Mouse (Mus musculus): ENCODE data around the gene Nepn. TPM values are rescaled to one million over a fixed set of nuclear protein-coding genes. Genes with fewer than 3 reads are reported as not detected.
A peak's percentile ranks its signal among the peaks of the same experiment; 100 is the strongest.
"Not testable (repeated sequence)": the region's sequence is repeated elsewhere in the genome, so short reads cannot be mapped to it uniquely, and the experiment has no call there.

The Nepn gene
- not detected in 2 replicates for polyA plus RNA-seq (2016; fragmentation: Nextera tagmentation; extraction: Ambion mirVana)

DNA sequence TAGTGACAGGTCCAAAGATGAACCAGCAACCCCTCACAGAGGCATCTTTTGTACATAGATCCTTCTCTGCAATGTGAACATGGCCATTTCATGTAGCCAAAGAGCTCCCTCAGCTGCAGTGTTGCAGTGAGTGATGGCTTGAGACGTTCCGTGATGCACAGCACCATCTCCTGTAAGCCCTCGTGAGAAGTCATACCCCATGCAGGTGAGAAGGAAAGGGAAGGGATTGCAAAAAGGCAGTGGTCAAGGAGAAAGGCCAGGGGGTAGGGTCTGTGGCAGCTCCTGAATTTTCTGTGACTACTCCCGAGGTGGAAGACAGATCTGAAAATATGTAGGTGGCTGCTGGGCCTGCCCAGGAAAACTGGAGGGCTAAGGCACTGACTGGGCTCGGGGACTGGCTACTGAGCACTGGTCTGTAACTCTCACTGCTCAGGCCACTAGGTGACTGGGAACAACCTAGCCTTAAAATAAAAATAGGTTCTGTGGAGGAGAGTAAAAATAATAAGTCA is at the start of gene Nepn:
Gene Nepn (plus strand): TSS at position 51 of the 509 bp plus-strand sequence.
- Histone ChIP-seq H3K9me3 (no peaks in the 10 kb centered on the region), H3K27me3 (replicated peaks) (no peaks in the 10 kb centered on the region), H3K4me1 (no peaks in the 10 kb centered on the region), H3K9ac (no peak within 1 kb of the TSS), H3K27ac (no peak within 1 kb of the TSS), H3K36me3 (no peaks in the 10 kb centered on the region), H3K4me2 (replicated peaks) (no peak within 1 kb of the TSS), H3K4me3 (no peak within 1 kb of the TSS)
- no peak for ATAC-seq (ENCODE audit: low FRiP score, low read depth)
- 77% methylated on average over 5 of the region's 5 CpGs for WGBS

- H3K36me3 ChIP-seq, result peaks cover 61% of the 10 kb centered on the region
- not testable (repeated sequence) for H3K4me3 ChIP-seq; H3K27me3 ChIP-seq (replicated peaks); H3K27ac ChIP-seq; H3K4me2 ChIP-seq (replicated peaks); H3K4me1 ChIP-seq; H3K9ac ChIP-seq; H3K9me3 ChIP-seq
- 0 out of 2 replicates have a peak, but pooled peaks have one; percentile 37 for ATAC-seq (ENCODE audit: low FRiP score, low read depth)
- WGBS, result 95% methylated on average over 4 of the region's 4 CpGs
Observed at GRCm38 (mm10) chr10:52343324-52343723, 45.4 kb upstream of the Nepn start.

GRCm38 (mm10) chr10:52353184-52353583 is 35.6 kb upstream of the Nepn start:
- Histone ChIP-seq H3K4me3 (no peak overlapping the region), H3K4me1 (no peaks in the 10 kb centered on the region), H3K27me3 (replicated peaks) (no peaks in the 10 kb centered on the region), H3K27ac (no peak overlapping the region), H3K9me3 (no peaks in the 10 kb centered on the region), H3K9ac (no peak overlapping the region), H3K36me3 (peaks cover 27% of the 10 kb centered on the region), H3K4me2 (replicated peaks) (no peak overlapping the region)
- no peak for ATAC-seq (ENCODE audit: low FRiP score, low read depth)
- 79% methylated on average over 9 of the region's 9 CpGs for WGBS

DNA sequence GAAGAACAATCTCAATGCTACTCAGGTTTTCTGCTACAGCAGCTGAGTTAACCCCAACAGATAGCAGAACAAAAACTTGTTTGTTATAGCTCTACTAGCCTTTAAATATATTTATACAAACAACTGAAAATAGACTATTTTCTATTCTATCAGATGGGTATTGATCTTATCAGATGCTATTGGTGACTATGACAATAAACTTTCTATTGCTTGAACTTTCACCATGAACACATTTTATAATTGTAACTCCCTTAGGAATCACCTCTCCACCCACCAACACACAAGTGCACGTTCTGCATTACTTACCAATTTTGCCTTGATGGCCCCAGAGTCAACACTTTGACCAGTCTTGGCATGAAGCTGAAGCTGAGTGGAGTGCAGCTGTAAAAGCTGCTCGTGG is 30.3 kb upstream of the Nepn start, which contains the start of gene Gm26741:
Gene Gm26741 (plus strand): TSS at position 301 of the 400 bp plus-strand sequence.
- no peak for ATAC-seq (ENCODE audit: low FRiP score, low read depth)
- WGBS, result 90% methylated on average over 2 of the region's 2 CpGs
- Histone ChIP-seq H3K27ac (no peak within 1 kb of the TSS), H3K4me3 (no peak within 1 kb of the TSS), H3K9ac (no peak within 1 kb of the TSS), H3K27me3 (replicated peaks) (no peaks in the 10 kb centered on the region), H3K36me3 (no peaks in the 10 kb centered on the region; the same call in 1 of the 2 replicates), H3K9me3 (no peaks in the 10 kb centered on the region), H3K4me1 (no peaks in the 10 kb centered on the region), H3K4me2 (replicated peaks) (no peak within 1 kb of the TSS)

DNA sequence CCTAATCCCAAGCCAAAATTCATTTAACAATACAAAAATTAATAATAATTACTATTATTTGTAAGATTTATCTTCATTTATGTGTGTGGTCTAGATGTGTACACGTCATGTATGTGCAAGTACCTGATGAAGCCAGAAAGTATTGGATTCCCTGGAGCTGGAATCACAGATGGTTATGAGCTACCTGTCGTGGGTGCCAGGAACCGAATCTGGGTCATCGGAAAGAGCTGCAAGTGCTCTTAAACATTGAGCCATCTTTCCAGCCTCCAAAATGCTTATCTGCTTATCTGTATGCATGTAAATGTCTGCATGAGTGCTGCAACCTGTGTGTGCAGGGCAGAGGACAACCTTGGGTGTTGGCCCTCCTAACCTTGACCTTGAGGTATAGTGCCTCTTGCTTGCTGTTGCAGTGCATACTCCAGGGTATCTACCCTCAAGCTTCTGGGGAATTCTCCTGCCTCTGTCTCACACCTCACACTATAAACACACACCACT is 28.5 kb upstream of the Nepn start:
- no peak overlapping the region for H3K4me2 ChIP-seq (replicated peaks)
- no peaks in the 10 kb centered on the region for H3K9me3 ChIP-seq
- H3K4me3 ChIP-seq, result no peak overlapping the region
- ATAC-seq (ENCODE audit: low FRiP score, low read depth), result no peak
- H3K4me1 ChIP-seq, result no peaks in the 10 kb centered on the region
- no peaks in the 10 kb centered on the region; the same call in 1 of the 2 replicates for H3K36me3 ChIP-seq
- no peaks in the 10 kb centered on the region for H3K27me3 ChIP-seq (replicated peaks)
- H3K27ac ChIP-seq, result no peak overlapping the region
- WGBS, result 96% methylated on average over 4 of the region's 4 CpGs
- no peak overlapping the region for H3K9ac ChIP-seq

DNA sequence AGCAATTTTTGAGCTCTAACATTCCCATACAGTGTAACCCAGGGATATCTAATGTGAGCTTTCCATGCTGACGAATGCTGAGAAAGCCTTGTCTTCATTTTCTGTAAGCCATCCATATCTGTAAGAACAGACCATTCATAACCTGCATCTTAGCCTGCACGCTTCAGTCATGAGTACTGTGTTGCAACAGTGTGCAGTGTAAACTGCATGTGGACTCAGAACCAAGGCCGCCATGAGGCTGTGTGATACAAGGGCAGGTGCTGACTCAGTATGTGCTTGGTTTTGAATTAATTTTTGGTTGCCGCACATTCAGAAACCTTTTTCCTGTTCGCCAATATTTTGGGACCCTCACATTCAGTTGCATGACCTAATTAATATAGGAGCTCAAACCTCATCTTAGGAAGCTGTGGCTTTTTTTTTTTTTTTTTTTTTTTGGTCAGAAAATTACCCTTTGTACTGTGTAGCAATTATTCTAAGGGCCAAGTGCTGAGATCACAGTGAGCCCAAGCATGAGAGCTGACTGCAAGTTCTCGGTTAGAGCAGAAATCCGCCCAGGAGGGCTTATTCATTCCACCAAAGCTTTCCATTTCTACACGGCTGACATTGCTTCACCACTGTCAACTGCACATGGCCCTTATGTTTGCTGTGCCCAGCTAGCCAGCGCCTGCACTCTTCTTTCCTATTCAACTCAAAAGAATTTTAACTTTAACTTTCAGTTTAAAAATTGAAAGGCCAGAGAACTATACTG is 27.7 kb upstream of the Nepn start:
- H3K9me3 ChIP-seq, result no peaks in the 10 kb centered on the region
- ATAC-seq (ENCODE audit: low FRiP score, low read depth), result no peak
- H3K4me2 ChIP-seq (replicated peaks), result no peak overlapping the region
- no peak overlapping the region for H3K9ac ChIP-seq
- H3K4me3 ChIP-seq, result no peak overlapping the region
- no peaks in the 10 kb centered on the region for H3K27me3 ChIP-seq (replicated peaks)
- no peak overlapping the region for H3K27ac ChIP-seq
- no peaks in the 10 kb centered on the region for H3K4me1 ChIP-seq
- WGBS, result 92% methylated on average over 9 of the region's 9 CpGs
- no peaks in the 10 kb centered on the region; the same call in 1 of the 2 replicates for H3K36me3 ChIP-seq

DNA sequence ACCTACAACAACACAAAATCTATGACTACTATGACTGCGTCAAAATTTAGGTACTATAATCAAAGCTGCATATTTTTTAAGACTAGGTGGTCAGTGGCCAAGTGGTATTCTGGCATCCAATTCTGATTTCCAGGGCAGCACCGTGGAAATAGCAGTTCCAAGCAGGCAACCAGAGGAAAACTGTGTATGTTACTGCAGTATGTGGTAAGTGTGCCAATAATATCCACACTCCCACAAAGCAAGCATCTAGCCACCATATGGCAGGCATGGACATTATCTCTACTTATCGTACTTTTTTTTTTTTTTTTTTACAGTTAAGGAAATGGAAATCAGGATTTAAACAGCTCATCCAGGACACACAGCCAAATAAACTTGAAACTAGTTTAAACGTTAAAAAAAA is 20.4 kb upstream of the Nepn start:
- Histone ChIP-seq H3K4me1 (no peaks in the 10 kb centered on the region), H3K9me3 (no peaks in the 10 kb centered on the region), H3K9ac (no peak overlapping the region), H3K27me3 (replicated peaks) (no peaks in the 10 kb centered on the region), H3K4me2 (replicated peaks) (no peak overlapping the region), H3K4me3 (no peak overlapping the region), H3K27ac (no peak overlapping the region), H3K36me3 (no peaks in the 10 kb centered on the region)
- ATAC-seq (ENCODE audit: low FRiP score, low read depth), result no peak
- WGBS, result 92% methylated on average over 4 of the region's 4 CpGs

DNA sequence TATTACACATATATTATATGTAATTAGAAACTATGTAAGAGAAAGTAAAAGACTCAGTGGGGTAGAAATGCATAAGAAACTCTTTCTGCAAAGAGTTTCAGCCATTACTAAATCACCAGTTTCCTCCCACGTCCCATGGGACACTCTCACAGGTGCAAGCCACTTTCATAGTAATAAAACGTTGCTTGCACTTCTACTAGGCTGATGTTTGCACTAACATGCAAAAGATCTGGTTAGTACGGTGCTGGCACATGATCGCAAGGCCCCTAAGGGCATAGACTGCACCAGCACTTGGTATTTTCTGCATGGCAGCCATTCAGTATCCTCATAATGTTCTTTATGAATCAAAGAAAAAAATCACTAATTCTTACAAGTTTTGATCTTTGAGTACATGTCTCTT is 14.9 kb upstream of the Nepn start:
- H3K36me3 ChIP-seq, result no peaks in the 10 kb centered on the region
- H3K4me3 ChIP-seq, result no peak overlapping the region
- ATAC-seq (ENCODE audit: low FRiP score, low read depth), result no peak
- H3K9me3 ChIP-seq, result no peaks in the 10 kb centered on the region
- no peak overlapping the region for H3K4me2 ChIP-seq (replicated peaks)
- no peak overlapping the region for H3K9ac ChIP-seq
- H3K27ac ChIP-seq, result no peak overlapping the region
- 80% methylated on average over 4 of the region's 4 CpGs for WGBS
- no peaks in the 10 kb centered on the region for H3K27me3 ChIP-seq (replicated peaks)
- no peaks in the 10 kb centered on the region for H3K4me1 ChIP-seq

DNA sequence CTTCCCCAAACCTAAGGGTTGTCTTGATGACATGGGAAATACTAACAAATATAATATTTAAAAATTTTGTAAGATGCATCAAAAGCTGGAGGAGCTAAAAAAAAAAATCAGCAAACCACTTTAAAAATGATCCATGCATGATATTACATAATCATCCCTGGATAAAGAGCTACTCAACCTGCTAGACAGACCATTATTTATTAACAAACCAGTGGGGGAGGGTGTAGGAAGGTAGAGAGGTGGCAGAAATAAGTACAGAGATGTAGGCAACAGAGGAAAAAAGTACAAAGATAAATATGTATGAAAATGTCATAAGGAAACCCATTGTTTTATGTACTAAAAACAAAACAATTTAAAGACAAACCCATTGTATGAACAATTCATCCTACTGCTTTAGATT is 14.1 kb upstream of the Nepn start:
- H3K27me3 ChIP-seq (replicated peaks), result no peaks in the 10 kb centered on the region
- no peak overlapping the region for H3K4me3 ChIP-seq
- H3K4me2 ChIP-seq (replicated peaks), result no peak overlapping the region
- H3K36me3 ChIP-seq, result no peaks in the 10 kb centered on the region
- H3K9ac ChIP-seq, result no peak overlapping the region
- H3K4me1 ChIP-seq, result peaks cover 5% of the 10 kb centered on the region; the same call in 1 of the 2 replicates
- no peak for ATAC-seq (ENCODE audit: low FRiP score, low read depth)
- H3K9me3 ChIP-seq, result no peaks in the 10 kb centered on the region
- no peak overlapping the region for H3K27ac ChIP-seq

DNA sequence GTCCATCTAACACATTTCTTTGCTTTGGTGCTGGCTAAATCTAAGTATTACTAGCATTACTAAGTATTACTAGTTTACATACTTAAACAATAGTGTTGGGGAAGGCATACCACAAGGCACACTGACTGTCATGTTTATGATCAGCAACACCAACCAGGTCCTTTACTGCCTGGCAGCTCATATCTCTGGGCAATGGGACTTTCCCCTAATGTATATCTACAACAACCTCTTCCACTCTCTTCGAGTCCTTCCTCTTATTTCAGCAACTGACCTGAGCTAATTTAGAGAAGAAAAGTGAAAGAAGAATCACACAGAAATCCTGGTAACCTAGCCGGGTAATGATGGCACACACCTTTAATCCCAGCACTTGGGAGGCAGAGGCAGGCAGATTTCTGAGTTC is 12.3 kb upstream of the Nepn start:
- H3K4me2 ChIP-seq (replicated peaks), result no peak overlapping the region
- H3K9me3 ChIP-seq, result no peaks in the 10 kb centered on the region
- peaks cover 5% of the 10 kb centered on the region; the same call in 1 of the 2 replicates for H3K4me1 ChIP-seq
- no peaks in the 10 kb centered on the region for H3K27me3 ChIP-seq (replicated peaks)
- H3K9ac ChIP-seq, result no peak overlapping the region
- no peak overlapping the region for H3K27ac ChIP-seq
- ATAC-seq (ENCODE audit: low FRiP score, low read depth), result no peak
- no peaks in the 10 kb centered on the region for H3K36me3 ChIP-seq
- WGBS, result 96% methylated on average over 2 of the region's 2 CpGs
- no peak overlapping the region for H3K4me3 ChIP-seq

DNA sequence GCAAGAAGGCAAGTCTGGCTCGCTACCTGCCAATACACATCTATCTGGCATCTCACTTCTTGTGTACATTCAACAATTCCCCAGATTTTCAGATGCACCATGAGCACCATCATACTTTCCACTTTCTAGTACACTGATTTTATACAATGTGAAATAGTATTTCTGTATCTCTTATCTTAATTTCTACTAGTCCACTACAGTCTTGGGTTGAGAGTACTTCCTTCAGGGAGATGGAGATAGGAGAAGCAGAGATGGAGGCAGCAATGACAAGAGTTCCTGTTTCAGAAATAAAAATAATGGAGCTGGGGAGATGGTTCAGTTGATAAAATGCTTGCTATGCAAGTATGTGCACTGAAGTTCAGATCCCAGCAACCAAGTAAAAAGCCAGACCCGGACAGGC is 11.0 kb upstream of the Nepn start:
- Histone ChIP-seq H3K9ac (no peak overlapping the region), H3K36me3 (no peaks in the 10 kb centered on the region), H3K27ac (no peak overlapping the region), H3K4me3 (no peak overlapping the region), H3K9me3 (no peaks in the 10 kb centered on the region), H3K27me3 (replicated peaks) (no peaks in the 10 kb centered on the region), H3K4me2 (replicated peaks) (no peak overlapping the region), H3K4me1 (peaks cover 8% of the 10 kb centered on the region)
- ATAC-seq (ENCODE audit: low FRiP score, low read depth), result no peak
- WGBS, result 98% methylated on average over 2 of the region's 2 CpGs

DNA sequence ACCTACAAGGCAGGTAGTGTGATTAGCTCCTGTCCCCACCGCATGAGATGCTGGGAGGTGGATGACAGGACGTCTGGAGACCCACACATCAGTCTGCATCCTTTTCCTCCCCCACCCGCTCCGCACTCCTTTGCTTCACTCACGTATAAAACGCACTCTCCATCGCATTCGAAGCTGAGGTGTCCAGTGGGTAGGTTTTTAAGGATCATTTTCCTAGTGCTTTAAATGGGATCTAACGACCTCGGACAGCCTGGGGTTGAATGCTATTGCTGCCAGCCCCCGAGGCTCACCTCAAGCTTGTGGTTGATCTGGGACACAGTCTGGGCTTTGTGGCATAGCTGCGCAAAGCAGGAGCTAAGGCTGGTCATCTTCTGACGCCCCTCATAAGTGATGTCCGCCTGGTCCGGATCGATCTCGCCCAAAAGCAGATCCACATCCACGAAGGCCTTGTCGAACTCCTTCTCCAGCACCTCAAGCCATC is 7.4 kb upstream of the Nepn start:
- WGBS, result under 1% methylated on average over 19 of the region's 19 CpGs
- ATAC-seq (ENCODE audit: low FRiP score, low read depth), result peak; percentile 67
- Histone ChIP-seq H3K4me3 (peak overlapping the region; percentile 90), H3K4me2 (replicated peaks) (peak overlapping the region; percentile 71), H3K27ac (peak overlapping the region; percentile 91), H3K9me3 (no peaks in the 10 kb centered on the region), H3K9ac (peak overlapping the region; percentile 89), H3K36me3 (no peaks in the 10 kb centered on the region), H3K4me1 (peaks cover 10% of the 10 kb centered on the region), H3K27me3 (replicated peaks) (no peaks in the 10 kb centered on the region)

Measured in neural tube, embryonic 12.5 days (tissue).